Mouse (Mus musculus): ENCODE measurements around the gene Gfpt2.

DNA sequence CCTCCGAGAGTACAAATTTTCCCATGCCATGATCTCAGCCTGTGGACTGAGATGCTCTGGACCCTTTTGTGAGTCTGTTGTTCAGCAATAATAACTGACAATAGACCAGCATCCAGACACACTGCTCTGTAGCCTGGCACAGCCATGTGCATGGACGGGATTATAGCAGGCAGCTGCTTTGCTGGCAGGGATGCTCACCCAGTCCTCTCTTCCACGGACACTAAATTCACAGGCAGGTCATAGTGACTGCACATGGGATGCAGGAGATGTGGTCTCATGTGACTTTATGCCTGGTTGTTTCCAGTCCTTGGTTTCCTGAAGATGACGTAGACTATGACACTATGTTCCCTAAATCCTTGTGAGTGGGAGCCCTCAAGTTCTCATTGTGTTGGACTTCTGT, 19.1 kb upstream of the Gfpt2 start:
- TF ChIP-seq POLR2A (IDR thresholded peaks at IDR 0.05; ENCODE audit: control insufficient read depth, extremely low read depth, insufficient read depth, low read length, poor library complexity): no peak
- no peak for TF ChIP-seq CTCF (IDR thresholded peaks at IDR 0.05; ENCODE audit: borderline replicate concordance, control insufficient read depth, extremely low read depth, insufficient read depth, low read length, poor library complexity)
